Mouse (Mus musculus) lung, adult 18-20 months (tissue): Measurements from ENCODE around the gene Taar5.

Experiments
- DNase-seq, 2 experiments: peaks; one replicate each; pipeline ENCODE4 v3.0.0; 2022; ENCODE audit warnings: mixed read lengths in 2 of 2

Taar5 gene

DNA sequence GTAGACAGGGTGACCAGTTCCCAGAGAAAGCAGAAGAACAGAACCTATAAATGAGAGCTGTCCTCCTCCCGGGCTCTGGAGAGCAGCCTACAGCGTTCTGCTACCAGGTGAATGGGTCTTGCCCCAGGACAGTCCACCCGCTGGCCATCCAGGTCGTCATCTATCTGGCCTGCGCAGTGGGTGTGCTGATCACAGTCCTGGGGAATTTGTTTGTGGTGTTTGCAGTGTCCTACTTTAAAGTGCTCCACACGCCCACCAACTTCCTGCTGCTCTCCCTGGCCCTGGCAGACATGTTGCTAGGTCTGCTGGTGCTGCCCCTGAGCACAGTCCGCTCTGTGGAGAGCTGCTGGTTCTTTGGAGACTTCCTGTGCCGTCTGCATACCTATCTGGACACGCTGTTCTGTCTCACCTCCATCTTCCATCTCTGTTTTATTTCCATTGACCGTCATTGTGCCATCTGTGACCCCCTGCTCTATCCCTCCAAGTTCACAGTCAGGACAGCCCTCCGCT, at the start of gene Taar5:
Taar5 (plus strand) TSS at position 51 of the 510 bp plus-strand sequence.
- no peak for DNase-seq

- DNase-seq: no peak
These were observed 48.0 kb upstream of the Taar5 start for GRCm38 (mm10) chr10:23922468-23922867.

DNA sequence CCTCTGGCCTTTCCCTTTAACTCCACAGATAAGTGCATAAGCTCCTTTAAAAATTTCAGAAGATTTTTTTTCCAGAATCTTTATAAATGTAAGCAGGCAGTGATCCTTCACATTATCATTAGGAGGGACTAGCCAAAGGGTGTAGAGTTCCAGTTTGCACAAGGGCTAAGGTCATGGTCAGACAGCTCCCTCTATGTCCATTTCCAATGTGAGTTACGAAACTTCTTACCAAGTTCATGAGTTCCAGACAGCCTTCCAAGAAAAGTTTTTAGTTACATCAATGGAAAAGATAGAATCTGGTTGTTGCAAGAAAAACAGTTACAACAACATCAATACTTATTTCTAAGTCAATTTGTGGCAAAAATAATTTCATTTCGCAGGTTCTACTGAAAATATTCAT, 46.6 kb upstream of the Taar5 start:
- no peak for DNase-seq

DNA sequence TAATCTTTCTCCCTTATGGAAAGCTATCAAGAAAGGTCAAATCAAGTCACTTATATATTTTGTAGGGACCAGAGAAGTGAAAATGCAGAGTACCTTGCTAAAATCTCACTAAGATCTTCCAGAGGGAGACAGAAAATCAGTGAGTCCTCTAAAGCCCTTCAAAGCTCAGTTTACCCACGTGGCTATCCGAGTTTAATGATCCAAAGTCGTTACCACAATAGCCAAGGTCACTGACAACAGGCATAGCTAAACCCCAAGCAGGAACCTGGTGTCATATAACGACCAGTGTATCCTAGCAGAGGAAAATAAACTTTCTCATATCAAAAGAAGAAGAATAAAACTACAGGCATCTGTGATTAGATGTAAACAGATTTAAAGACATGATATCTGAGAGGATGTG, 32.9 kb upstream of the Taar5 start:
- no peak for DNase-seq

DNA sequence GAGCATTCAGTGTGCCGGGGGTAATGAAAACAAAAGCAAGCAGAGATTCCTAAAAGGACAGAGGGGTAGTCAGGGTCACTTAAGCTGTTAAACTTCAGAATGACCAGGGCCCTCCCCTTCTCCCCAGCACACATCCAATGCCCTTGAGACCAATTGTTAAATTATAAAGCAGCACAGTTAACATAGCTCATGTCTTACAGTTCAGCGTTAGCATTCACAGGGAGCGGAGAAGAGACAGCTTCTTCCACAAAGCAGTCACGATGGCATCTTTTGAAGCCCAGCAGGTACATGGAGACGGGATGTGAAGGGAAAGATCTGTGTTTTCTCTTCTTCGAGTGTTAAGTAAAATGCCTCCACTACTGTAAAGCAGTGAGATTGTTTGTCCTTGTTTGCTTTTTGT, 32.2 kb upstream of the Taar5 start, which contains the start of gene Taar2:
Taar2 (plus strand) TSS at position 261 of the 400 bp plus-strand sequence.
- DNase-seq: no peak

DNA sequence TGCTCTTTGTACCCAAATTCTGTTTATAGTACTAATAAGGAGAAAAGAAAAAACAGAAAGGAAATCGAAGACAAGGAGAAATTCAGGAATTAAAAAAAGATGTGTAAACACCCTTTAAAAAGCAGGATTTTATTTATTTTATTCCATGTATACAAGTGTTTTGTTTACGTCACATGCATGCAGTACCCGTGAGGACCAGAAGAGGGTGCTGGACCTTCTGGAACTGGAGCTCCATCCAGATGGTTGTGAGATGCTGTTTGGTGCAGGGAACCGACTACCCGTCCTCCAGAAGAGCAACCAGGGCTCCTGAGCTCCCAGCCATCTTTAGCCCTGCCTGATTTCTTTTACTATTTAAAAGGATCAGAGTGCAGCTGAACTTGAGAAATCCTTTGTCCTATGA, 28.0 kb upstream of the Taar5 start:
- DNase-seq: no peak

DNA sequence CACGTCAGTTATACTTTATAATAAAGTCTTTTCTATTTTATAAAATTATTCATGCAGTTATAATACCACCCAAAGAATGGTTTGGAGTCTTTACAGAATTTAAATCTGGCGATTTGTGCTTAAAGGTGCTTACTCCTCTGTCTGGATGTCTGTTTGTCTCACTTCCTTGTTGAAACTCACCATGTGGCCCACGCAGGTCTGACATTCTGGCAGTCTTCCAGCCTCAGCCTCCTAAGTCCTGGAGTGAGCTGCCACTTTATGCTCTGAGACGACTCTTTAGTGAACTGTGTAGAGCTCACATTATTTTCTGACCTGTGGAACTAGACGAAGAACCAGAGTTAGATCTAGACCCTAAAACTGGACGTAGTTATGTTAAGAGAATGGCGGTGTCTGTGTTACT, 22.5 kb upstream of the Taar5 start:
- peak in 1 of 2 experiments; percentile 17 for DNase-seq

DNA sequence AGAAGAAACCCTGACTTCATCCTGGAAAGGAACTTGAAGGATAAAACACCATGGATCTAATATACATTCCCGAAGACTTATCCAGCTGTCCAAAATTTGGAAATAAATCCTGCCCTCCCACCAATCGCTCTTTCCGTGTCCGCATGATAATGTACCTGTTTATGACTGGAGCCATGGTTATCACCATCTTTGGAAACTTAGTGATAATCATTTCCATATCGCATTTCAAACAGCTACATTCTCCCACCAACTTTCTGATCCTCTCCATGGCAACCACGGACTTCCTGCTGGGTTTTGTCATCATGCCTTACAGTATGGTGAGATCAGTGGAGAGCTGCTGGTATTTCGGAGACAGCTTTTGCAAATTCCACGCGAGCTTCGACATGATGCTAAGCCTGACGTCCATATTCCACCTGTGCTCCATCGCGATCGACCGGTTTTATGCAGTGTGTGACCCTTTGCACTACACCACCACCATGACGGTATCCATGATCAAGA, 20.9 kb upstream of the Taar5 start, which contains the start of gene Taar3:
Taar3 (plus strand) TSS at position 51 of the 498 bp plus-strand sequence.
- DNase-seq: no peak

DNA sequence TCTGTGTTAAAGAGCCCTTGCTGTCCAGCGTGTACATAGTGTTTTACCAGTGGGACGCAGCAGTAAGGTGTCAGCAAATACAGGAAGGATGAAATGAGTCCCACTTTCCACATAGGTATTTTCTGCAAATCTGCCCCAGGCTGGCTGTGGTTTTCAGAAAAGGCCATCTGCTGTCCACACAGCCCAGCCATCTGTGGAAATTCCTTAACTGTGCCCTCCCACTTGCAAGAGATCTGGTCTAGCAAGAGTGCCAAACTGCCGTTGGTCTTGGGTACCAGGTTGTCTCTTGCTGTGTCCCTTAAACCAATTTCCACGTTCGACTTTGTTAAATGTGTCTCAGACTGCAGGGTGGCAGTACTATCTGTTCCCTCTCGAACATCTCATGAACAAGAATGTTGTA, 18.8 kb upstream of the Taar5 start:
- no peak for DNase-seq

GRCm38 (mm10) chr10:23959071-23959470, 11.4 kb upstream of the Taar5 start:
- DNase-seq: peak in 1 of 2 experiments; percentile 27

DNA sequence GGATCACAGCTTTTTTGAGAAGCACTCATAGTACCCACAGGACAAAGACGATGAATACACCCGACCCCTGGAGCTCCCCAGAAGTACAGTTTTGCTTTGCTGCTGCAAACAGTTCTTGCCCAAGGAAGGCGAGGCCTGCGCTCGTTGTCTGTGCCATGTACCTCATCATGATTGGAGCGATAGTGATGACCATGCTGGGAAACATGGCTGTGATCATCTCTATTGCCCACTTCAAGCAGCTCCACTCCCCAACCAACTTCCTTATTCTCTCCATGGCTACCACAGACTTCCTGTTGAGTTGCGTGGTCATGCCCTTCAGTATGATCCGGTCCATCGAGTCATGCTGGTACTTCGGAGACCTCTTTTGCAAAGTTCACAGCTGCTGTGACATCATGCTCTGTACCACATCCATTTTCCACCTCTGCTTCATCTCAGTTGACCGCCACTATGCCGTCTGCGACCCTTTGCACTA, 10.0 kb upstream of the Taar5 start, which contains the start of gene Taar4:
Taar4 (plus strand) TSS at position 51 of the 472 bp plus-strand sequence.
- no peak for DNase-seq

GRCm38 (mm10) chr10:23963444-23963843, 7.1 kb upstream of the Taar5 start:
- no peak for DNase-seq

DNA sequence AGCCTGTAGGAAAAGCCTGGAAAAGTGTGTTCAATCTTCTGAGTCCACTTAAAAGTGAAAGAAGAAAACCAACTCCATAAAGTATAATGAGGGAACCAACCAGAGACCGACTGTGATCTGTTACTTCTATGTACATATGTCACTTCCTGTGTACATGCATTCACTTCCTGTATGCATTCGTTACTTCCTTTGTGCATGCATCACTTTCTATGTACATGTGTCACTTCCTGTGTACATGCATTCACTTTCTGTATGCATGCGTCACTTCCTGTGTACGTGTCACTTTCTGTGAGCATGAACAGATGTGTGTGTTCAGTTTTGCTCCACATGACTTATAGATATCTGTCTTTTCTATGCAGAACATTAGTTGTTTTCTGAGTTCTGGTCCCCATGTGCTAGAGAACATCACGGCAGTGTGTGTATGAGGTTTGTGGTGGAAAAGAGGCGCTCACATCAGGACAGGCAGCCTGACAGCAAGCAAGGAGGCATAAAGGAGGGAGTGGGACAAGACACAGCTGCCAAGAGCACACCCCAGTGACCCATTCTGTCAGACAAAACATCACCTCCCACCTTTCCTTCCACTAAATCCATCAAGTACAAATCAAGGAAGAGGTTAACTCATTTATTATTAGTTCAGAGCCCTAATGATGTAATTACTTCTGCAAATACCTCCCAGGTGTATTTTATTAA, 5.4 kb upstream of the Taar5 start:
- no peak for DNase-seq

DNA sequence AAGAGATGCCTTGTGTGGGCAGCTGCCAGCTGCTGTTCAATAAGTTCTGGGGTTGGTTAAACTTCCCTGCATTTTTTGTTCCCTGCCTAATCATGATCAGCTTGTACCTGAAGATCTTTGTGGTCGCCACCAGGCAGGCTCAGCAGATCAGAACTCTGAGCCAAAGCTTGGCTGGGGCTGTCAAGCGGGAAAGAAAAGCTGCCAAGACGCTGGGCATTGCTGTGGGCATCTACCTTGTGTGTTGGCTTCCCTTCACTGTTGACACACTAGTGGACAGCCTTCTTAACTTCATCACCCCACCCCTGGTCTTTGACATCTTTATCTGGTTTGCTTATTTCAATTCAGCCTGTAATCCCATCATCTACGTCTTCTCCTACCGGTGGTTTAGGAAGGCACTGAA, 750 bp downstream of the Taar5 start:
- DNase-seq: no peak

DNA sequence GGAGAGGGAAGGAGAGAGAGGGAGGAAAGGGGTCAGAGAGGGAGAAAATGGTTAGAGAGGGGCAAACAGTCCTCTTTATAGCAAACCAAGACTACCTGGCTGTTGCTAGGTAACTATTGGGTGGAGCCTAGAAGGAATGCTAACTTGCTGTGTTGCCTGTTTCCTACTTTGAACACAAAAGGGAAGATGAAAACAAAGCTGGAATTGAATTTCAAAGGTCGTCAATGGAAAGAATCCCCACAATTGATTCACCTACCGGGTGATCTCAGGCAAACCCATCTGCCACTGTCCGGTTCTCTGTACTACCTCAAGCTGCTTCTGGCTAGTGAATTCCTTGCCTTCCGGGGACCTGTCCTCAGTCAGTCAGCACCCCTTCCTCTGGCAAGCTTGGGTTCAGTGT, 7.5 kb downstream of the Taar5 start:
- DNase-seq: no peak

DNA sequence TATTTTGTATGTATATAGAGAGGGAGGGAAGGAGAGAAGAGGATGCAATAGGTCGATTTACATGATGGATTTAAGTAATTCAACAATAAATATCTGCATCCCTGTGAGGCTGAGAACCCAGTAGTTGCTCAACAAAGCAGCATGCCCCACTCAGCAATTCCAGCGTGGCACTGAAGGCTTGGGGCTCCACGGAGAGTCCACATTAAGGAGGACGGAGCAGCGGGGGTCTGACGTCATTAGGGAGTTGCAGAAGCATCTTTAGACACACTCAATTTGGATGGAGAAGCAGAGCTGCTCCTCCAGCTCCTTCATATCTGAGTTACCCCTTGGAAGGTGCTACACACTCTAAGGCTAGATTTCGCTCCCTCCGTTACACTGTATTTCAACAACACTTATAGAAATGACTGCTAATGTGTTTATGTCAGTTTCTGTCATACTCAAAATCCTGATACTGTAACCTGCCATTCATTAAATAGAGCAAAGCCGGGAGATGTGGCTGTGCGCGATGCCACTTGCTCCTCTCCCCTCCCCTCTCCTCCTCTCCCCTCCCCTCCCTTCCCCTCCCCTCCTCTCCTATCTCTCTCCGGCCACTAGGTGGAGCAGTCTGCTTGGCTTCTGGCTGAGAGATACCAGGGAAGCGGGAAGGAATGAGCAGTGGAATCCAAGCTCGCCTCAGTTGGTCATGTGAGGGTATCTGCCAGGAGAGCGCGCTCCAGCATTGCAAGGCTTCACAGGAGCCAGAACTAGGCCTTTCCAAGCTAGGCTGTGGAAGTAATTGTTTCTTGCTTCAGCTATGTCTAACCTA, 8.6 kb downstream of the Taar5 start:
- DNase-seq: peak; percentile 55 to 58

- no peak for DNase-seq
These were observed 15.0 kb downstream of the Taar5 start, which contains the start of gene Taar6 for GRCm38 (mm10) chr10:23985546-23985945. Taar6 (minus strand) TSS chr10:23985646.

DNA sequence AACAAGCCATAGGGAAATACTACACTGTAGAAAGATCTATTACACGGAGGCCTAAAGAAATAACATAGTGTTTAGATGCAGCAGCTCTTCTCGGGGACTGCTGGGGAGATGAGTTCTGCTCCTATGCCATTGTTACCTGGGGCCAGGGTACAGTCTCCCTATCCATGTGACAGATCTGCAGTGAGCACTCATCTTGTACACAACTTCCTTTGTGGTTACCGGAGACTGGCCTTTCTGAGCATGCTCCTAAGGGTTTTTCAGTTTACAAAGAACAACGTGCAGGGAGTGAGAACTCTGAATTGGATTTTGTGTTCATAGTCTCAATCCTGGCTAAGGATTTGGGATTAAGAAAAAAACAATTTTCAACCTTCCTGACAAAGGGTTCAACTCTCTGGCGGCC, 15.9 kb downstream of the Taar5 start:
- DNase-seq: no peak

DNA sequence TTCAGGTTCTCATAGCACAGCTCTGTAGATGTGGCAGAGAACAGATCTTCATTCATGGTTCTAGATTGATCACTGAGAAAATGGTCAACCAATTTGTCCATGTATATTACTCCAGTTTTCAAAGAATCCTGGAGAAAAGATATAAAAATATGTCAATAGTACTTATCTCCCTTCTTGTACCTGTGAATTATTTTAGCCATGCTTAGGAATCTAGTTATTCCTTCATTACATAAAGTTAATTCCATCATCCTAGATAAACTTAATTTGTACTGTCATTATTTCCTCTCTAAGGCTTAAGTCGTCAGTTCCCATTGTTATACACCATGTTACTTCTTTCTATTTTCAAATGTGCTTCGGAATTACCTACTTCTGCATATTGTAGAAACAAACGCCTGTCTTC, 22.9 kb downstream of the Taar5 start, which contains the start of gene Taar7a:
Taar7a (minus strand) TSS at position 101 of the 400 bp plus-strand sequence.
- no peak for DNase-seq

GRCm38 (mm10) chr10:23999639-24000038, 29.1 kb downstream of the Taar5 start, which contains the start of gene Taar7b:
Taar7b (plus strand) TSS chr10:23999939.
- DNase-seq: no peak

- DNase-seq: no peak
These were observed 35.9 kb downstream of the Taar5 start for GRCm38 (mm10) chr10:24006442-24006841.

DNA sequence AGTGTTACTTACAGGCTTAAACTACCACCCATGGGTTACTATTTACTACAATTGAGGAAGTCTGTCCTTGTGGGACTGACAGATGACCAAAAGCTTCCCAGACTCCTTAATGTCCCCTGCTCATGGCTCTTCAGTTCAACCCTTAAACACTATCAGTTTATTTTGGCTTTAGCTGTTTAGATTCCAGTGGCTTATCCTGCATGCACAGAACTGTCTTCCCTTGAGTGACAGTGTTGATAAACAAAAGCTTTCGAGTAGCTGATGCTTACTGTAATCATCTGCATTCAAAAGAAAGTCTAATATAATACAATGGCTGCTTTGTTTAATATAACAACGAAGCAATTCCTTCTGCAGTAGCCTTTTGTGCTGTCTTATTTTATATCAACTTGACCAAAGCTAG, 36.5 kb downstream of the Taar5 start:
- no peak for DNase-seq

GRCm38 (mm10) chr10:24008143-24008542, 37.6 kb downstream of the Taar5 start:
- DNase-seq: no peak
